Mouse (Mus musculus) layer of hippocampus, adult 9-10 months (tissue): Measurements from ENCODE around the gene Frmd8.
A peak's percentile ranks its signal among the peaks of the same experiment; 100 is the strongest.
"Not testable (repeated sequence)": the region's sequence is repeated elsewhere in the genome, so short reads cannot be mapped to it uniquely, and the experiment has no call there.

Experiments
- DNase-seq: peaks from one replicate; pipeline ENCODE4 v3.0.0; 2022; ENCODE audit warnings: low spot score

Gene Frmd8

DNA sequence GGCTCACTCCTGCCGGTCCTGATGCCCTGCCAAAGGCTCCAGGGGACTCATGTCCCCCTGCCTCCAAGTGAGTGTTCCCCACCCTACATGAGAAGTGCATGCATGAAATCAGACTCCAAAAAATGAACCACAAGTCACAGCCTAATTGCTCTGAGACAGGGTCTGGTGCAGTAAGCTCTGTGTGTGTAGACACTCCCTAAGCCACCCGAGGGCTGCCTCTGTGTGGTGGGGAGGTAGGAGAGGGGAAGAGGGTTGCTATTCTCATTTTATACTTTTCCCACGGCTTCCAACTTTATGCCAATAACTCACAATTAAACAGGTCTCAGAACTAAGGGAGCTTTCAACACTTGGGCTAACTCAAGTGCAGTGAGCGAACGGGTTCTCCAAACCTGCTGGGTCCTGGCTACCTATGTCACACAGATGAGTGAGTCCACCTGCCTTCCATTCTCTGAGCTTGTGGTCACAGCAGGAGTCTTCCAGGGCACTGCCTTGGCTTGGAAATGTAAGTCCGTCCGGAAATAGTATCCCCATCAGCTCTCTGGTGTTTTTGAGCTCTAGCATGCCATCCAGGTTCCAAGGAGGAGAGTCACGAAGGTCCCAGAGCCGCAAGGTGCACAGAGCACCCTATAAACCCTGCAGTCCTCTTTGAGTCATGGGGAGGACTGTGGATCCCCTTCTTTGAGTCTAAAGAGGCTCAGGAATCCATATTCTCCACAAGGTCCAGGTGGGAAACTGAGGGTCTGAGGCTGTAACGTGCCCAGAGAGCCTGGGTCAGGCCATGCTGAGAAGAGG lies 50.1 kb downstream of the Frmd8 start:
- no peak for DNase-seq

GRCm38 (mm10) chr19:5824043-5824825 lies 50.8 kb downstream of the Frmd8 start:
- no peak for DNase-seq

DNA sequence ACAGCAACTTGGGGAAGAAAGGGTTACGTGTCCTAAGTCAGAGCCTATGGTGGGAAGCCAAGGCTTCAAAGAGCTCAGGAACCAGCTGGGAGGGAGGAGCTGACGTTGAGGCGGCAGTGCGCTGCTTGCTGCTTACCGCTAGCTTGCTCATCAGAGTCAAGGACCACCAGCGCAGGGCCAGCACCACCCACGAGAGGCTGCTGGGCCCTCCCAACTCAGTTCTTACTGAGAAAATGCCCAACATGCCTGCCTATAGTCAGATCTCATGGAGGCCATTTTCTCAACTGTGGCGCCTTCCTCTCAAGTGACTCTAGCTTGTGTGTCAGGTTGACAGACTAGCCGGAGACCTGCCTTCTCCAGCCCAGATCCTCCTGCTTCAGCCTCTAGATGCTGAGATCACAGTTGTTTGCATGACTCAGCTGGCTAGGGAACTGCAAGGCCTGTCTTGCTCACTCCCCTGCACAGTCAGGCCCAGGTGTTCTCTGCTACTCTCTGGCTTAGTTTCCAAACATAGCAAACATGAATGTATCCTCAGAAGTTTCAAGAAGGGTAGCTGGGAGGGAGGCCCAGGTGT lies 51.7 kb downstream of the Frmd8 start:
- no peak for DNase-seq

GRCm38 (mm10) chr19:5822834-5823205 lies 52.3 kb downstream of the Frmd8 start:
- no peak for DNase-seq

GRCm38 (mm10) chr19:5822174-5822833 lies 52.8 kb downstream of the Frmd8 start:
- no peak for DNase-seq

DNA sequence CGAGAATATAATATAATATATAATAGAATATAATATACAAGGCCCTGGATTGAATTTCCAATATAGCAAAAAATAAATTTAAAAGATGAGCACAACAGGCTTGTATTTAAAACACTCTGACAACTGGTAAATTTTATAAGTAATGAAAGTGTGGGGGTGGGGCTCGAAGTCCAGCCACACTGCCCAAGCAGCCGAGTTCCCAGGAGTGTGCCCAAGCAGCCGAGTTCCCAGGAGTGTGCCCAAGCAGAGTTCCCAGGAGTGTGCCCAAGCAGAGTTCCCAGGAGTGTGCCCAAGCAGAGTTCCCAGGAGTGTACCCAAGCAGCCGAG lies 53.3 kb downstream of the Frmd8 start:
- DNase-seq = no peak

GRCm38 (mm10) chr19:5819549-5819948 lies 55.5 kb downstream of the Frmd8 start:
- DNase-seq = no peak

DNA sequence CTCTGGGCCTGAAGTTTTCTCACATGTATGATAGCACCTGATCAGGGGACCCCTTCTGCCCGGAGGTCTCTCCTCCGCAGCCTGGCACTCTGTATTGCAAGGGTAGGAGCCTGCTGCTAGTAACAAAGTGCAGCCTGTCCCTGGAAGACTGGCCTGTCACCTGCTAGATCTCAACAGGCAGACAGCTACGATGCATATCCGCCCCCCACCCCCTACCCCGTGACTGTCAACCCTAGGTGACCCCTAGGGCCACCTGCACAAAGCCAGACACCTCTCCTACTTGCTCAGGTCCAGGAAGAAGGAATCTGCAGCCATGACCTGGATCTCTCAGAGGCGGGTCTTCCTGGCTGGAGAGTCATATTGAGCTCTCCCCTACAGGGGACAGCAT lies 56.5 kb downstream of the Frmd8 start:
- DNase-seq = no peak

DNA sequence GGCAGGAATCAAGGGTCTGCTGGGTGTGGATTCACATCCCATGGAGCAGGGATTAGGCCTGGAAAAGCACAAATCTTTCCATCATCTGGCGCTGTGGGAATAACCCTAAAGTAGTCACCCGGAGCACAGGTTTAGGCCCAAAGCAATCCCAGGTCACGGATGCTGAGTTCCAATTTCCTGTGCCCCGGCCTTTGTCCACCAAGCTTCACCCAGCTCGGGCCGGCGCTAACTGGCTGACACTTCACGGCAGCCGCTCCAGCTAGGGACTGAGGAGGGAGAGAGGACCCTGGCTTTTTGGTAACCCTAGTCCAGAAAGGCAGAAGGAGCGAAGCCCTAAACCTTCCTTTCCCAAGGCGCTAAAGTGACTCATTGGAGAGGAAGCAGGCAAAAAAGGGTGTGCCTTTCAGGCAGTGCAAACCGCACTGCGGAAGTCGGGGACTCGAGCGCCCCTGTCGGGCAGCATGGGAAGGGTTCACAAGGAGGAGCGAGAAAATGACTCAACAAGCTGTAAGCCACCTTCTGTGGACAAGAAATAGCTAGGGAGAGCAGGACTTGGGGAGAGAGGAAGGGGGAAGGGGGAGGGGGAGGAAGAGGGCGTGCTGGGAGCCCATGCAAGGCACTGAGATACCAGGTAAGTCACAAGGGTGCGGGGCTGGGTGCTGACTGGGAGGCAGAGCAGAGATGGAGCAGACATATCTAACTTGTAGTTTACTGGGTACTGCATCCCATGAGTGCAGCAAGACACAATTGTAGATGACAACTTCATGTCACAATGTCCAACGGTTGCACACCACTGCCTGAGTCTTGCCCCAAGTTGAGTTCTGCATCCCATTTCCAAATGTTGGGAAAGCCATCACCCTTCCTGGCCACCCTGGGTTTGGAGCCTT lies 57.1 kb downstream of the Frmd8 start:
- peak; percentile 61 for DNase-seq

- DNase-seq = no peak
Observed at GRCm38 (mm10) chr19:5815928-5816327, 59.1 kb downstream of the Frmd8 start.

GRCm38 (mm10) chr19:5815010-5815409 lies 60.1 kb downstream of the Frmd8 start:
- DNase-seq = no peak

DNA sequence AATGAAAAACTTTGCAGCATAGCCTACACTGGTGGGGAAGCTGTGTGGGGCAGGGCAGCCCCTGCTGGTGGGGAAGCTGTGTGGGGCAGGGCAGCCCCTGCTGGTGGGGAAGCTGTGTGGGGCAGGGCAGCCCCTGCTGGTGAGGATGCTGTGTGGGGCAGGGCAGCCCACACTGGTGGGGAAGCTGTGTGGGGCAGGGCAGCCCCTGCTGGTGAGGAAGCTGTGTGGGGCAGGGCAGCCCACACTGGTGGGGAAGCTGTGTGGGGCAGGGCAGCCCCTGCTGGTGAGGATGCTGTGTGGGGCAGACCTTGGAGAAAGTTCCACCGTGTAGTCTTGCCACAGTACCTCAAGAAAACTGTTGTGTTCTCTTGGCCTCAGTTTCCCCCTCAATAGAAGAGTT lies 61.0 kb downstream of the Frmd8 start:
- not testable (repeated sequence) for DNase-seq

GRCm38 (mm10) chr19:5813567-5813966 lies 61.5 kb downstream of the Frmd8 start:
- no peak for DNase-seq

DNA sequence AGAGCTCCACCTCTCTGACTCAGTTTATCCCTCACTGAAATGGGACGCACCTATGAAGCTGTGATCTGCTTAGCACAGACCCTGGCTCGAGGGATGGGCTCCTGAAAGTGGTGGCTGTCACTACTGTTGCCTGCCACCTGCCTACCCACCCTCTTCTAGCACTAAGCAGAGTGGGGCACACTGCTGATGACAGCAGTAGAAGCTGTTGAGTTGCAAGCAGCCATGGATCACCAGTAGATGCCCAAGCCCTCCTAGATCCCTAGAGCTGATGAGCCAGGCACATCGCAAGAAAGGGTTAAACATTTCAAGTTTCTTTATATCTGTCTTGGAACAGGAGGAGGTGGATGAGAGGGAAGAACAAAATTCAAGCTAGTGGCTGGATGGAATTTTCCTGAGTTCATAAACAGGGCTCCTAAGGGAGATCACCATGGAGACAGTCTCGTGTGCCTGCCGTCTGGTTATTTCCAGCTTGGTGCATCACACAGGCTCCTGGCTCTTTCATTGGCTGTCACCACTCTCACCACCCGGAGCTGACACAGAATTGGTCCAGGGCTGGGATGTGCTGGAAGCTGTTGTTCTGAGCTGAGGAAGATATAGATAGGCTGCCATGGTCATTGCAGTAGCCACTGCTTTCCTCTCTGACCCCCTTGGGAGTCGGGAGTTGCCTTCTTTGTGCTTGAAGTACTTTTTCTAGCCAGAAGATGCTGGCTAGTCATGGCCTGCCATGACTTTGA lies 63.1 kb downstream of the Frmd8 start:
- peak; percentile 84 for DNase-seq

GRCm38 (mm10) chr19:5810840-5811563 lies 64.1 kb downstream of the Frmd8 start:
- DNase-seq = no peak

GRCm38 (mm10) chr19:5810103-5810839 lies 64.8 kb downstream of the Frmd8 start:
- no peak for DNase-seq

DNA sequence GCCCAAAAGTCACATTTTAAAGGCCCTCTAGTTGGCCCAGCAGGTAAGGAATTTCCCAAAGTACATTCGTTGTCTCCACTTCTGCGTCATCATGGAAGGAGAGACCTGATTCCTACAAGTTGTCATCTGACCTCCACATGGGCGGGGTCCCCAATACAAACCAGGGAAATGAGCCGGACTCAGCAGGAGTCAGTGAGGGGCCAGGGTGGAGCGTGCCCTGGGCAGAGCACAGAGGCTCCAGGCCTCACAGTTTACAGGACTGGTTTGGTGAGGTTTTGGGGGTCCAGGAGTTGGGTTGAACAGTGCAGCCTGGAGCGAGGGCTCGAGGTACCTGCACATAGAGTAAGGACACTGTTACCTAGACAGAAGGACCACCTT lies 65.4 kb downstream of the Frmd8 start:
- DNase-seq = no peak

DNA sequence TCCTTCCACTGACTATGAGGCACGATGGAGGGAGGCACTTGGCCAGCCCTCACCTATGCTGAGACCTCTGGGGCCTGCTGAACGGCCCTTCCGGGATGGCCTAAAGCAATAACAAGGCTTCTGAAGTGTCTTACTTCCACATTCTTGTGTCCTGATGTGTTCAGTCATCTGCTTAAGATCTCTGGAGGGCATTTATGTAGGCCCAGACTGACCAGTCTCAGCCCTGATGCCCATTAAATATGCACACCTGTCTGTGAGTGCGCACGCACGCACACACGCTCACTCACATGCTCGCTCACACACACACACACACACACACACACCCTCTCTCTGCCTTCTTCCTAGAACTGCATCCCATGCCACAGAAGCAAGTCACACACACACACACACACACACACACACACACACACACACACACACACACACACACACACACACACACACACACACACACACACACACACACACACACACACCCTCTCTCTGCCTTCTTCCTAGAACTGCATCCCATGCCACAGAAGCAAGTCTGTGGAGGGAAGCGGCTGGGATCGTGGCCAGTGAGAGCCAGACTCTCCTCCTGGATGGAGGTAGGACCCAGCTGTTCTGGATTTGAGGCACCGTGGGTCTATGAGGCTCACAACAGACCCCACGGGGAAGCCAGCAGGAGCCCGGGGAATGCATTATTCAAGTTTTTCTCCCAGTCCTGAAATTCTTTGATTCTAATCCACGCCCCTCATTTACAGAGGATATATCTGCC lies 65.9 kb downstream of the Frmd8 start:
- no peak for DNase-seq

DNA sequence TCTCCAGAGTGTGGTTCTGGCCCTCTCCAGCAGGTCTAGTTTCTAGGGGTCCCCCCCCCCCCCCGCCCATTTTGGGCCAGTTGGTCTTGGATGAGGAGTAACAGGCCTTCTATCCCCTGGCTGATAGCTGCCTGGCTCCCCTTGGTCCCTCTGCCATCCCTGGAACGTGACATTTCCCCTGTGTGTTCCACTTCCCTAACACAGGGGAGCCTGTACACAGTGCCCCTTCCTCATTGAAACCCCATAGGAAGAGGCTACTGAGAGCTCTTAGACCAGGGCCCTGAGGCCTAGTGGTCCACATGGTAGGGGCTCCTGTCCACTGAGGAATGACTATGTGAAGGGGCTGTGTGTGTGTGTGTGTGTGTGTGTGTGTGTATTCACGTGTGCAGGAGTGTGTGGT lies 67.3 kb downstream of the Frmd8 start:
- DNase-seq = no peak
